Comparison of ENCODE assay signal across 8 mouse cellular contexts in genomic region chr13:58358629-58359303, GRCm38 (mm10). TPM values are rescaled to one million over a fixed set of nuclear protein-coding genes. Genes with fewer than 3 reads are reported as not detected.
DNase-seq lines count a peak whose midpoint lies in the region; ATAC-seq and TF ChIP-seq lines count a peak whose summit lies in the region.

TSS of gene Kif27 (minus strand) at chr13:58359122.

- peaks cover 11% of the 10 kb centered on the region; the same call in 1 of the 2 replicates for H3K4me1 ChIP-seq in hindbrain, embryonic 10.5 days (replicated peaks)
- no peaks in the 10 kb centered on the region for H3K4me1 ChIP-seq in lung, postnatal 0 days (ENCODE audit: insufficient read depth, low read depth, low read length)

- TF ChIP-seq EP300 in lung, postnatal 0 days (IDR thresholded peaks at IDR 0.05): no peak

- peaks cover 16% of the 10 kb centered on the region; the same call in 1 of the 2 replicates for H3K27me3 ChIP-seq in hindbrain, embryonic 10.5 days (ENCODE audit: insufficient read depth, poor library complexity, severe bottlenecking)
- H3K27me3 ChIP-seq in lung, postnatal 0 days (replicated peaks; ENCODE audit: insufficient read depth, low read length): no peaks in the 10 kb centered on the region

- peak within 1 kb of the TSS; percentile 97 for H3K4me2 ChIP-seq in lung, postnatal 0 days (replicated peaks; ENCODE audit: low read depth, low read length)

- H3K9me3 ChIP-seq in hindbrain, embryonic 10.5 days: no peaks in the 10 kb centered on the region
- no peaks in the 10 kb centered on the region for H3K9me3 ChIP-seq in lung, postnatal 0 days (ENCODE audit: low read length)

- WGBS in hindbrain, embryonic 10.5 days: under 1% methylated on average over 85 of the region's 85 CpGs
- WGBS in lung, postnatal 0 days: under 1% methylated on average over 57 of the region's 85 CpGs

- peak within 1 kb of the TSS; percentile 5; the same call in 1 of the 2 replicates for H3K9ac ChIP-seq in lung, postnatal 0 days (replicated peaks; ENCODE audit: low read depth)

- ATAC-seq in frontal cortex, adult (ENCODE audit: low TSS enrichment): peak; percentile 98
- peak; percentile 99 for ATAC-seq in lung, postnatal 0 days

- peak within 1 kb of the TSS; percentile 79 for H3K27ac ChIP-seq in hindbrain, embryonic 10.5 days
- H3K27ac ChIP-seq in lung, postnatal 0 days (ENCODE audit: low read length): 0 out of 2 replicates have a peak within 1 kb of the TSS, but pooled peaks have one; percentile 45

- TF ChIP-seq CTCF in lung, postnatal 0 days (IDR thresholded peaks at IDR 0.05): no peak

- DNase-seq in NIH3T3 (ENCODE audit: low read depth): peak; percentile 69
- DNase-seq in cerebellum, adult 9-10 months: peak; percentile 55
- peak; percentile 89 for DNase-seq in hindbrain, embryonic 10.5 days (ENCODE audit: low spot score)
- peak; percentile 32 to 61 for DNase-seq in layer of hippocampus, postnatal 10 days (ENCODE audit: low spot score in 2 of 2)
- DNase-seq in lung, postnatal 0 days (ENCODE audit: low spot score): peak; percentile 95
- peak; percentile 64 for DNase-seq in ovary, postnatal 14 days (ENCODE audit: low spot score)
- peak; percentile 81 to 83 for DNase-seq in thymus, postnatal 10 days (ENCODE audit: low spot score in 2 of 2)

- no peaks in the 10 kb centered on the region for H3K36me3 ChIP-seq in hindbrain, embryonic 10.5 days
- no peaks in the 10 kb centered on the region for H3K36me3 ChIP-seq in lung, postnatal 0 days (ENCODE audit: insufficient read depth, low read length)

- H3K4me3 ChIP-seq in hindbrain, embryonic 10.5 days: peak within 1 kb of the TSS; percentile 74
- H3K4me3 ChIP-seq in lung, postnatal 0 days (ENCODE audit: low read depth, low read length): peak within 1 kb of the TSS; percentile 51

RNA-seq across cellular contexts. Expression of gene Kif27, which starts in this region (rescaled TPM):
- polyA plus RNA-seq in hindbrain, embryonic 10.5 days (2016; fragmentation: Nextera tagmentation; extraction: Ambion mirVana): 0.72 and 1.5 TPM in 2 replicates
- 1 to 10 TPM; 4.0 to 4.6 TPM for total RNA-seq in layer of hippocampus, postnatal 10 days (2021)
- 1.3 and 1.5 TPM in 2 replicates for polyA plus RNA-seq in lung, postnatal 0 days (2015; fragmentation: Nextera tagmentation; extraction: Ambion mirVana)

Comparison
In these comparisons a context has a peak if more than half of its experiments do, and no peak if none do; other contexts are left out.
1. Peak in every context shown above with its lines: DNase-seq, ATAC-seq, H3K4me3 ChIP-seq and H3K27ac ChIP-seq.